Mouse (Mus musculus) intestine, postnatal 0 days (tissue): ENCODE results near the gene Mad2l1bp. TPM values are rescaled to one million over a fixed set of nuclear protein-coding genes. Genes with fewer than 3 reads are reported as not detected.

Experiments
- ATAC-seq: fragments of 200-750 bp; cut with Nextera tagmentation; 2 replicates; pipeline ENCODE4 v1.8.0; 2017; ENCODE audit warnings: mild to moderate bottlenecking, moderate TSS enrichment, moderate library complexity
- H3K27ac ChIP-seq: fragments of 300-500 bp; sonication (generic); 2 replicates; pipeline ENCODE4 v1.5.1; 2014; ENCODE audit warnings: mild to moderate bottlenecking, low read depth, low read length, moderate library complexity
- H3K27me3 ChIP-seq: fragments of 300-500 bp; sonication (generic); replicated peaks from 2 replicates; pipeline ENCODE4 v1.6.1; 2014; ENCODE audit warnings: low read length, mixed read lengths; ENCODE audit not compliant: control insufficient read depth, insufficient read depth
- H3K36me3 ChIP-seq: fragments of 300-500 bp; sonication (generic); 2 replicates; pipeline ENCODE4 v1.6.1; 2014; ENCODE audit warnings: mild to moderate bottlenecking, moderate library complexity; ENCODE audit not compliant: control insufficient read depth, insufficient read depth
- H3K4me1 ChIP-seq: fragments of 300-500 bp; sonication (generic); replicated peaks from 2 replicates; pipeline ENCODE4 v1.6.1; 2014; ENCODE audit warnings: antibody characterized with exemption, low read length, mixed read lengths; ENCODE audit not compliant: control insufficient read depth, insufficient read depth
- H3K4me2 ChIP-seq: fragments of 300-500 bp; sonication (generic); replicated peaks from 2 replicates; pipeline ENCODE4 v1.6.1; 2014; ENCODE audit warnings: low read depth, mild to moderate bottlenecking, moderate library complexity
- H3K4me3 ChIP-seq: fragments of 300-500 bp; sonication (generic); 2 replicates; pipeline ENCODE4 v1.5.1; 2014; ENCODE audit warnings: low read depth, low read length
- H3K9ac ChIP-seq: fragments of 300-500 bp; sonication (generic); 2 replicates; pipeline ENCODE4 v1.6.1; 2014; ENCODE audit warnings: mild to moderate bottlenecking, low read depth, low read length
- H3K9me3 ChIP-seq: fragments of 300-500 bp; sonication (generic); 2 replicates; pipeline ENCODE4 v1.6.1; 2016; ENCODE audit warnings: mixed run types; ENCODE audit not compliant: control insufficient read depth
- CTCF ChIP-seq: sonication (generic); IDR thresholded peaks from 2 replicates; pipeline ENCODE4 v1.5.1; 2016; ENCODE audit warnings: low read depth, mild to moderate bottlenecking, control low read depth, antibody characterized with exemption, moderate library complexity
- WGBS: fragments of 180-500 bp; shearing (Covaris S2); extraction: QIAGEN DNeasy Blood & Tissue Kit; methylation state at CpG from one replicate; pipeline ENCODE4 v1.1.7; 2014; 5-methylcytosine and 5-hydroxymethylcytosine counted together
- polyA plus RNA-seq: library from polyadenylated mRNA; unstranded; fragments of >200 nt; fragmentation: Nextera tagmentation; extraction: Ambion mirVana; gene quantifications from 2 replicates; pipeline ENCODE4 v1.2.1, GENCODE M21; 2015

Mad2l1bp gene
- polyA plus RNA-seq, 1 experiment from 2014 or later, result 40.2 TPM

DNA sequence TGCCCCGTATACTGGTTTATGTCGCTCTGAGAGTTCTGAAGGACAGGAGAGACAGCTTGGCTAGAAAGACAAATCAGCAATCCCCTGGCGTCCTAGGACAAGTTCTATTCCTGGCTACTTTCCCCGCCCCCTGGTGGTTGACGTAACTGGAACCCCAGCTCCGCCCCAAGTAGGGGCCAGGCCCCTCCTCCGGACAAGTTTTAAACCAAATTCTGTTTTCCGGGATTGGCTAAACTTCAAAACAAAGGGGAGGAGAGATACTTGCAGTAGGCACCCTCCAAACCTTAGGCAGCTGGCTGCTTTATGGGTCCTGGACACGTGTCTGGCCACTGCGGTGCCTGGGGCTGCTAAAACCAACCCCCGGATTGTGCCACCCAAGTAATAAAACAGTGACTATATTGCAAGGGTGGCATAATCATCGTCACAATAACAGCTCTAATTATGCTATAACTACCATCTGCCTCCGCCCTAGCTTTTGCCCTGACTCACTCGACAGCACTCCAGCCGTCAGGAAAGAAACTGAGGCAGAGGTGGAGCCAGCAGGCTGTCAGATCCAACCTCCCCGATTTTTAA lies 6.8 kb upstream of the Mad2l1bp start:
- 0% methylated on average over 16 of the region's 16 CpGs for WGBS
- Histone ChIP-seq H3K9ac (peak overlapping the region; percentile 43; the same call in 1 of the 2 replicates), H3K27me3 (no peaks in the 10 kb centered on the region), H3K9me3 (no peaks in the 10 kb centered on the region), H3K4me3 (peak overlapping the region; percentile 80), H3K36me3 (peaks cover 15% of the 10 kb centered on the region), H3K4me1 (peaks cover 7% of the 10 kb centered on the region; the same call in 1 of the 2 replicates), H3K4me2 (peak overlapping the region; percentile 81), H3K27ac (peak overlapping the region; percentile 91)
- ATAC-seq, result peak; percentile 63
- TF ChIP-seq CTCF, result peak; percentile 59

DNA sequence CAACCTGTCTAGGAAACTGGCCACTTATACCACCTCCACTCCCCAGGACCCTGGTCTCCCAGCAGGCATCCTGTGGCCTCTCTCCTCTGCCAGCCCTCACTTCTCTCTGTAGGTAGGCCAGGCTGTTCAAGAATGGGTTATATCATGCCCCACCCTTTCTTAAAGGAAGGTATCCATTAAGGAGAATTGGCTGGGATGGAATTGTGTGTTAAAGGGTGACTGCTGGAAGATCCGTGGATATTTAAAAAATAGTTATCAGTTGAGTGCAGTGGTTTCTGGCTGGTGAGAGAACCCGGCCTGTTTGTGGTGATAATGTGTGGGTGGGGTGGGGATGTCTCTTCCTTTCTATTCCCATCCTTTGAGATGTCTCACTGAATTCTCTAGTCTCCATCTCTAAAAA lies 5.9 kb upstream of the Mad2l1bp start:
- peak overlapping the region; percentile 91 for H3K27ac ChIP-seq
- H3K4me2 ChIP-seq, result peak overlapping the region; percentile 81
- 36% methylated on average over 2 of the region's 2 CpGs for WGBS
- no peak overlapping the region for H3K9ac ChIP-seq
- H3K9me3 ChIP-seq, result no peaks in the 10 kb centered on the region
- H3K4me3 ChIP-seq, result peak overlapping the region; percentile 80
- no peaks in the 10 kb centered on the region for H3K27me3 ChIP-seq
- no peak for ATAC-seq
- peaks cover 7% of the 10 kb centered on the region; the same call in 1 of the 2 replicates for H3K4me1 ChIP-seq
- no peak for TF ChIP-seq CTCF
- H3K36me3 ChIP-seq, result peaks cover 5% of the 10 kb centered on the region

DNA sequence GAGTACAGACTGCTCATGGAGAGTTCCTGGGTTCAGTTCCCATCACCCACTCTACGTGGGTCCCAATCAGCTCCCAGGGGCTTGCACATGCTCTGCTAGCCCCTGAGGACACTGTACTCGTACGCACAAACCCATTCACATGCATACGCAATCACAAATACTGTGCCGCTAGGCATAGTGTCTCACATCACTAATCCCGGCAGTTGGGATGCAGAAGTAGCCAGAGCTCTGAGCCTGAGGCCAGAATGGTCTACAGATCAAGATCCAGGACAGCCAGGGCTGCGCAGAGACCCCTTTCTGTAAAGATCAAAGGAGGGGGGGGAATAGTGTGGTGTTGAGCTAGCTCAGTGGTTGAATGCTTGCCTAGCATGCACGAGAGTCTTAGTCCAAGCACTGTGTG lies 3.8 kb upstream of the Mad2l1bp start:
- Histone ChIP-seq H3K27me3 (no peaks in the 10 kb centered on the region), H3K4me2 (no peak overlapping the region), H3K9me3 (no peaks in the 10 kb centered on the region), H3K27ac (no peak overlapping the region), H3K36me3 (no peaks in the 10 kb centered on the region), H3K4me3 (no peak overlapping the region), H3K9ac (no peak overlapping the region), H3K4me1 (peaks cover 7% of the 10 kb centered on the region; the same call in 1 of the 2 replicates)
- 92% methylated on average over 8 of the region's 8 CpGs for WGBS
- no peak for ATAC-seq
- TF ChIP-seq CTCF, result no peak

DNA sequence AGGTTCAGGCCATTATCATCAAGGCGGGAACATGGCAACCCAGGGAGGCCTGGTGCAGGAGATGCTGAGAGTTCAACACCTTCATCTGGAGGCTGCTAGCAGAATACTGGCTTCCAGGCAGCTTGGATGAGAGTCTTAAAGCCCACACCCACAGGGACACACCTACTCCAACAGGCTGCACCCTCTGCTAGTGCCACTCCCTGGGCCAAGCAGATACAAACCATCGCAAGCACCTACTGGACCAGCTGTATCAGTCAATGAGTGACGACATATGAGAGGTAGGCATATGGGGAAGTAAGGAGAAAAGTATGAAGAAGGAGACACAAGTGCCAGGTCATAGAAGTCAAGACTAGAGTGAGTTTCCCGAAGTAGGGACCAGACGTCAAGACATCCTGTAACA lies 3.3 kb upstream of the Mad2l1bp start:
- no peaks in the 10 kb centered on the region for H3K9me3 ChIP-seq
- H3K9ac ChIP-seq, result no peak overlapping the region
- H3K4me1 ChIP-seq, result peaks cover 7% of the 10 kb centered on the region; the same call in 1 of the 2 replicates
- no peak overlapping the region for H3K27ac ChIP-seq
- H3K36me3 ChIP-seq, result no peaks in the 10 kb centered on the region
- TF ChIP-seq CTCF, result no peak
- 68% methylated on average over 5 of the region's 5 CpGs for WGBS
- H3K4me3 ChIP-seq, result no peak overlapping the region
- H3K4me2 ChIP-seq, result no peak overlapping the region
- no peaks in the 10 kb centered on the region for H3K27me3 ChIP-seq
- no peak for ATAC-seq

DNA sequence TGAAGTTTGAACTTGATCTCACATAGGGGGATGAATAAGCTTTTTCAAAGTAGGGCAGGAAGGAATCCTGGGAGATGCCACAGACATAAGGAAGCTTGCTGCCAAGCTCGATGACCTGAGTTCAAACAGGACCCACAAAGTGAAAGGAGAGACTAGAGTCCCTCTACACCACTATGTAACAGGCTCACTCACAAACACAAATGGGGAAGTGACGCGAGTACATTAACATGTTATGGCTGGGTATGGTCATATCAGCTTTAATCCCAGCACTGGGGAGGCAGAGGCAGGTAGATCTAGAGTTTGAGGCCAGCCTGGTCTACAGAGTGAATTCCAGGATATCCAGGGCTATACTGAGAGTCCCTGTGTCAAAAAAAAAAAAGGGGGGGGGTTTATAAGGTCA lies 983 bp upstream of the Mad2l1bp start:
- H3K27ac ChIP-seq, result no peak overlapping the region
- H3K36me3 ChIP-seq, result no peaks in the 10 kb centered on the region
- no peak for ATAC-seq
- H3K9me3 ChIP-seq, result no peaks in the 10 kb centered on the region
- no peak overlapping the region for H3K9ac ChIP-seq
- no peak overlapping the region for H3K4me2 ChIP-seq
- H3K4me3 ChIP-seq, result no peak overlapping the region
- H3K27me3 ChIP-seq, result no peaks in the 10 kb centered on the region
- WGBS, result 92% methylated on average over 3 of the region's 3 CpGs
- H3K4me1 ChIP-seq, result peaks cover 3% of the 10 kb centered on the region; the same call in 1 of the 2 replicates
- no peak for TF ChIP-seq CTCF

DNA sequence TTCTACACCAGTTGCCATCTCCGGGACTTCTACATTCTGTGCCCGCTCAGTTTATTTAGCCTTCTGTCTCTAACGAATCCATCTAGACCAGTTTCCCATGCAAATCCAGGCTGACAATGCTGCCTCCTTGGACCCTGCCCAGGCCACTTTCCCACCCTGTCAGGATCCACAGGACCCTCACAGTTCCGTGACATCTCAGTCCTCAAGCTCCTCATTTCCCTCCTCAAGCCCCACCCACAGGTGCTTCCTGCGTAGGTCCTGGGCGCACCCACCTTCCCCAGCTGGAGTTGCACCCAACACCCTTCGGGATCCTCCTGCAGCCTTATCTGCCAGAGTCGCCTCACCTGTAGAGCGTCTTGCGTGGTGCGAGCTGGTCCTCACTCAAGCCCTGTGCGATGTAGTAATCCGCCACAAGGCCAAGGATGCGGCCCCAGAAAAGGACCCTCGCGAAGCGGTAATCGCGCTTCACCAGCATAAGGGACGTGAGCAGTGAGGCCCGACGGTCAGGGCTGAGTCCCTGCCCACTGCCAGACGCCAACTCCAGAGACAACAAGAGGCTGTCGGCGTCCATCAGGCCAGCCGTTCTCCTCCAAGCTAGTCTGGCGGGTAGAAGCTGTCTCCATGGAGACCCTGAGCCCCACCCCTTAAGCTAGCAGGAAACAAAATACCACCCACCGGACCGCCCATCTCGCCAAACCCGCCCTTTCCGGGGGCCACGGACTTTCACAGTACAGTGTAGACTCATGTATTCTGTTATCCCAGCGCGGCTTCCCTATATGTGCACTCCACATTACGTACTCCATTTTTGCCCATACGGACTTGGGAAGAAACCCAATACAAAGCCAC lies 9.6 kb downstream of the Mad2l1bp start, which contains the start of gene Rsph9:
TSS of gene Rsph9 (minus strand) at position 639 of the 846 bp plus-strand sequence.
- no peak for TF ChIP-seq CTCF
- no peak within 1 kb of the TSS for H3K27ac ChIP-seq
- 6% methylated on average over 37 of the region's 37 CpGs for WGBS

More for the DNA sequence above, 9.6 kb downstream of the Mad2l1bp start, which contains the start of gene Rsph9:
- no peaks in the 10 kb centered on the region for H3K9me3 ChIP-seq
- H3K4me2 ChIP-seq, result peak within 1 kb of the TSS; percentile 72
- no peaks in the 10 kb centered on the region for H3K27me3 ChIP-seq
- no peaks in the 10 kb centered on the region for H3K4me1 ChIP-seq
- peak within 1 kb of the TSS; percentile 29 for H3K4me3 ChIP-seq
- 0 out of 2 replicates have a peak within 1 kb of the TSS, but pooled peaks have one; percentile 17 for H3K9ac ChIP-seq
- ATAC-seq, result peak; percentile 88
- peaks cover 29% of the 10 kb centered on the region for H3K36me3 ChIP-seq
